Mouse (Mus musculus): ENCODE results near the gene Riox1. TPM values are rescaled to one million over a fixed set of nuclear protein-coding genes. Genes with fewer than 3 reads are reported as not detected.
A peak's percentile ranks its signal among the peaks of the same experiment; 100 is the strongest.

Gene Riox1
- polyA plus RNA-seq, 1 experiment from 2014 or later = 15.5 TPM

DNA sequence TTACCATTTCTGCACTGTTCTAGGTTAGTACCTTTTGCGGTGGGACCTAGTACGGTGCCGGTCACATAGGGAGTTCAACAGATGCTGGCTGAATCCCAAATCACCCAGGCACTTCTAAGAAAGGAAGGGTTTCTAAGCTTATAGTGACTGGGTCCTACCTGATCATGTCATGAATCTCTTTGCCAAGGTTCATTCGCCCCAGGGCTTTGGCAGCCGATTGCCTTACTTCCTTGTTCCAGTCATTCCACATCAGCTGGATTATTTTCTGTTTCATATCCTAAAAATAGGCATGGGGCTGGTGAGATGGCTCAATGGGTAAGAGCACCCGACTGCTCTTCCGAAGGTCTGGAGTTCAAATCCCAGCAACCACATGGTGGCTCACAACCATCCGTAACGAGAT is 7.9 kb downstream of the Riox1 start:
- Histone ChIP-seq H3K9me3 (replicated peaks) (no peaks in the 10 kb centered on the region), H3K27me3 (ENCODE audit: low read depth, poor library complexity, severe bottlenecking) (no peaks in the 10 kb centered on the region), H3K4me3 (no peak overlapping the region), H3K36me3 (peaks cover 41% of the 10 kb centered on the region), H3K27ac (replicated peaks) (no peak overlapping the region), H3K4me1 (peaks cover 5% of the 10 kb centered on the region)
- 95% methylated on average over 9 of the region's 9 CpGs for WGBS
- DNase-seq (ENCODE audit: low spot score) = no peak

- H3K27me3 ChIP-seq (ENCODE audit: low read depth, poor library complexity, severe bottlenecking) = no peaks in the 10 kb centered on the region
- H3K27ac ChIP-seq (replicated peaks) = no peak overlapping the region
- 86% methylated on average over 7 of the region's 7 CpGs for WGBS
- no peaks in the 10 kb centered on the region for H3K36me3 ChIP-seq
- no peak for DNase-seq (ENCODE audit: low spot score)
- H3K4me1 ChIP-seq = no peaks in the 10 kb centered on the region
- H3K9me3 ChIP-seq (replicated peaks) = no peaks in the 10 kb centered on the region
- H3K4me3 ChIP-seq = no peak overlapping the region
These were observed 14.8 kb downstream of the Riox1 start for GRCm38 (mm10) chr12:83965235-83965634.

GRCm38 (mm10) chr12:83972117-83972516 is 21.7 kb downstream of the Riox1 start:
- no peak for DNase-seq (ENCODE audit: low spot score)
- Histone ChIP-seq H3K9me3 (replicated peaks) (peaks cover 9% of the 10 kb centered on the region; the same call in 1 of the 2 replicates), H3K27me3 (ENCODE audit: low read depth, poor library complexity, severe bottlenecking) (no peaks in the 10 kb centered on the region), H3K4me1 (no peaks in the 10 kb centered on the region), H3K4me3 (no peak overlapping the region), H3K36me3 (no peaks in the 10 kb centered on the region), H3K27ac (replicated peaks) (no peak overlapping the region)
- WGBS = 77% methylated on average over 2 of the region's 2 CpGs

DNA sequence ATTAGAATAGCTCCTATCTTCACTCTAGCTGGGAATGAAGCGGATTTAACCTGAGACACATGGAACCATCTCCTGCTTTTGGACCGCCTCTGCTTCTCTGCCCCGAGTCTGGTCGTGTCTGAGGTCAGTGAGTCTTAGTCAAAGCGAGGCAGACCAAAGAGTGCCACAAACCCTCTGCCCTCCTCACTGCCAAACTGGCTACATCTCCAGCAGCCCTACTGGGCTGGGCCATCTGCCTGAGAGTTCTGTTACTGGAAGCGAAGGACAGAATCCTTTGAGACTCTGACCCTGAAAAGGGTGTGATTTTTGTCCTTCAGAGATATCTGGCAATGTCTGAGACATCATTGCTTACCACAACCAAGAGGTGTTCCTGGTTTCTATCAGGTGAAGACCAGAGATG is 28.5 kb downstream of the Riox1 start:
- H3K27me3 ChIP-seq (ENCODE audit: low read depth, poor library complexity, severe bottlenecking) = no peaks in the 10 kb centered on the region
- no peak overlapping the region for H3K27ac ChIP-seq (replicated peaks)
- peaks cover 9% of the 10 kb centered on the region; the same call in 1 of the 2 replicates for H3K9me3 ChIP-seq (replicated peaks)
- DNase-seq (ENCODE audit: low spot score) = no peak
- H3K36me3 ChIP-seq = no peaks in the 10 kb centered on the region
- H3K4me1 ChIP-seq = peaks cover 9% of the 10 kb centered on the region; the same call in 1 of the 2 replicates
- 91% methylated on average over 6 of the region's 6 CpGs for WGBS
- no peak overlapping the region for H3K4me3 ChIP-seq

DNA sequence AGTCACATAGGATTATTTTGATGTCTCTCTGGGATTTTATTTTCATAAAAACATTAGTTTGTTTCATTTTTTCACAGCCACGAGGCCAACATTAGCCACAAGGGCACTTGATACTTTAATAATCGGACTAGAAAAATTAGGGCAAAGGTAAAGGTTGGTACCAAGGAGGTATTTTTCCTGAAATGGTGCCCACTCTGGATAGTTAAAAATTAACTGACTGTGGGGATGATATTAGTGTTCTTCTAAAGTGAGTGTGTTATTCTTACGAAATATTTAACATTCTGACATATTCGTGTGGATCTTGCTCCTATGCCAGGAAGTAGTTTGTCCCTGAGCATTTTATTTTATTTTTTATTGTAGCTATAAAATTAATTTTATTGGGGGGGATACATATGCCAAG is 31.2 kb downstream of the Riox1 start:
- H3K27me3 ChIP-seq (ENCODE audit: low read depth, poor library complexity, severe bottlenecking) = 0 out of 2 replicates have a peak, but pooled peaks cover 2% of the 10 kb centered on the region
- H3K36me3 ChIP-seq = no peaks in the 10 kb centered on the region
- no peaks in the 10 kb centered on the region for H3K9me3 ChIP-seq (replicated peaks)
- H3K27ac ChIP-seq (replicated peaks) = no peak overlapping the region
- no peak for DNase-seq (ENCODE audit: low spot score)
- WGBS = 94% methylated on average over 4 of the region's 4 CpGs
- H3K4me3 ChIP-seq = no peak overlapping the region
- H3K4me1 ChIP-seq = peaks cover 9% of the 10 kb centered on the region; the same call in 1 of the 2 replicates

DNA sequence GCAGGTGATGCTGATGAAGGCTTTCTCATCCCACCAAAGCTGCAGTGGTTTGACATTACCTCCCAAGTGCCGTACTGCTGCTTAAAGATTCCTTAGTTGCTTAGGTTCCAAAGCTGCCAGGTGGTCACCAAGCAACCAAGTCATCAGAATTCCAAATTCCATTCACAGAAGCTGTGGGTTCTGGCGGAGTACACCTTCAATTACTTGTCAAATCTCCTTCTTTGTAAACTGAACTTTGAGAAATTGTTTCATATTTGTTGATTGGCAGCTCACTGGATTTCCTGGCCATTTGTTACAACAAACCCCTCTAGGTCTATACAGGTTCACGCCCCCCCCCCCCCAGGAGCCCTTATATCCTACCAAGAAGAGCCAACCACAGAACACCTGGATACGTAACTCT is 34.3 kb downstream of the Riox1 start, which contains the start of gene Heatr4:
Gene Heatr4, minus strand, starts transcription at position 101 of the 400 bp plus-strand sequence.
- H3K9me3 ChIP-seq (replicated peaks) = no peaks in the 10 kb centered on the region

GRCm38 (mm10) chr12:83987242-83987582 is 36.8 kb downstream of the Riox1 start:
- DNase-seq (ENCODE audit: low spot score) = no peak
- peaks cover 28% of the 10 kb centered on the region for H3K4me1 ChIP-seq
- H3K4me3 ChIP-seq = peak overlapping the region; percentile 67
- H3K36me3 ChIP-seq = peaks cover 8% of the 10 kb centered on the region; the same call in 1 of the 2 replicates
- 0 out of 2 replicates have a peak, but pooled peaks cover 5% of the 10 kb centered on the region for H3K27me3 ChIP-seq (ENCODE audit: low read depth, poor library complexity, severe bottlenecking)
- 43% methylated on average over 8 of the region's 8 CpGs for WGBS
- H3K9me3 ChIP-seq (replicated peaks) = no peaks in the 10 kb centered on the region
- H3K27ac ChIP-seq (replicated peaks) = peak overlapping the region; percentile 92

More for the DNA sequence above, 34.3 kb downstream of the Riox1 start, which contains the start of gene Heatr4:
- H3K36me3 ChIP-seq = 0 out of 2 replicates have a peak, but pooled peaks cover 3% of the 10 kb centered on the region
- 68% methylated on average over 4 of the region's 4 CpGs for WGBS
- no peak for DNase-seq (ENCODE audit: low spot score)
- no peak within 1 kb of the TSS for H3K27ac ChIP-seq (replicated peaks)
- H3K4me3 ChIP-seq = no peak within 1 kb of the TSS
- peaks cover 29% of the 10 kb centered on the region for H3K4me1 ChIP-seq
- 0 out of 2 replicates have a peak, but pooled peaks cover 5% of the 10 kb centered on the region for H3K27me3 ChIP-seq (ENCODE audit: low read depth, poor library complexity, severe bottlenecking)

DNA sequence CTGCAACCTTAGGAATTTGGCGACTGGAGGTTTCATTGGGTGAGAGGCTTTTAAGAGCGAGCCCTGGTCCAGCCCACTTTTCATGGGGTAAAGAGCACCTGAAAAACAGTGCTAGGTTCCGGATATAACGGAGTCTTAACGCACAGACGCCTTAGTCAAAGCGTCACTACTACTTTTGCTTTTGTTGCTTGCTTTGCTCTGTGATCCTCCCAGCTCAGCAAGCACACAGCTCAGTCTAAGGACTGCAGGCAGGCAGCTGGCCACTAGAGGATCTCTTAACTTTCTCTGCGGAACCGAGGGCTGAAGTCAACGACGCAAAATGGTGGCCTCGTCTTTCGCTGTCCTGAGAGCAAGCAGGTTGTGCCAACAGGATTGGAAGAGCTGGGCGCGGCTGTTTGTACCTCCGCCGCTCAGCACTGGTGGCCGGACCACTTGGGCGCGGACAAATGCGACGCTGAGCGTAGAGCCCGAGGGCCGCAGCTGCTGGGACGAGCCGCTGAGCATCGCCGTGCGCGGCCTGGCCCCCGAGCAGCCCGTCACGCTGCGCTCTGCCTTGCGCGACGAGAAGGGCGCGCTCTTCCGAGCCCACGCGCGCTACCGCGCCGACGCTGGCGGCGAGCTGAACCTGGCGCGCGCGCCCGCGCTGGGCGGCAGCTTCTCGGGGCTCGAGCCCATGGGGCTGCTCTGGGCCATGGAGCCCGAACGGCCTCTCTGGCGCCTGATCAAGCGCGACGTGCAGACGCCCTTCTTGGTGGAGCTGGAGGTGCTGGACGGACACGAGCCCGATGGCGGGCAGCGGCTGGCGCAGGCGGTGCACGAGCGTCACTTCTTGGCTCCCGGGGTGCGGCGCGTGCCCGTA is 37.4 kb downstream of the Riox1 start, which contains the start of gene Acot2:
Gene Acot2, plus strand, starts transcription at position 279 of the 859 bp plus-strand sequence.
- peak within 1 kb of the TSS; percentile 67 for H3K4me3 ChIP-seq

GRCm38 (mm10) chr12:83988483-83988882 is 38.1 kb downstream of the Riox1 start:
- Histone ChIP-seq H3K4me1 (peaks cover 21% of the 10 kb centered on the region), H3K27me3 (ENCODE audit: low read depth, poor library complexity, severe bottlenecking) (0 out of 2 replicates have a peak, but pooled peaks cover 5% of the 10 kb centered on the region), H3K36me3 (peaks cover 18% of the 10 kb centered on the region), H3K27ac (replicated peaks) (peak overlapping the region; percentile 92), H3K9me3 (replicated peaks) (no peaks in the 10 kb centered on the region), H3K4me3 (peak overlapping the region; percentile 67)
- no peak for DNase-seq (ENCODE audit: low spot score)
- 75% methylated on average over 4 of the region's 4 CpGs for WGBS

More for the DNA sequence above, 37.4 kb downstream of the Riox1 start, which contains the start of gene Acot2:
- Histone ChIP-seq H3K36me3 (peaks cover 11% of the 10 kb centered on the region), H3K27me3 (ENCODE audit: low read depth, poor library complexity, severe bottlenecking) (0 out of 2 replicates have a peak, but pooled peaks cover 5% of the 10 kb centered on the region), H3K27ac (replicated peaks) (peak within 1 kb of the TSS; percentile 92), H3K9me3 (replicated peaks) (no peaks in the 10 kb centered on the region), H3K4me1 (peaks cover 22% of the 10 kb centered on the region)
- peak; percentile 85 for DNase-seq (ENCODE audit: low spot score)
- 1% methylated on average over 80 of the region's 80 CpGs for WGBS

GRCm38 (mm10) chr12:83989378-83989777 is 39.0 kb downstream of the Riox1 start:
- Histone ChIP-seq H3K9me3 (replicated peaks) (no peaks in the 10 kb centered on the region), H3K36me3 (peaks cover 27% of the 10 kb centered on the region), H3K4me3 (no peak overlapping the region), H3K27me3 (ENCODE audit: low read depth, poor library complexity, severe bottlenecking) (0 out of 2 replicates have a peak, but pooled peaks cover 5% of the 10 kb centered on the region), H3K27ac (replicated peaks) (no peak overlapping the region), H3K4me1 (peaks cover 21% of the 10 kb centered on the region)
- 95% methylated on average over 4 of the region's 4 CpGs for WGBS
- no peak for DNase-seq (ENCODE audit: low spot score)

DNA sequence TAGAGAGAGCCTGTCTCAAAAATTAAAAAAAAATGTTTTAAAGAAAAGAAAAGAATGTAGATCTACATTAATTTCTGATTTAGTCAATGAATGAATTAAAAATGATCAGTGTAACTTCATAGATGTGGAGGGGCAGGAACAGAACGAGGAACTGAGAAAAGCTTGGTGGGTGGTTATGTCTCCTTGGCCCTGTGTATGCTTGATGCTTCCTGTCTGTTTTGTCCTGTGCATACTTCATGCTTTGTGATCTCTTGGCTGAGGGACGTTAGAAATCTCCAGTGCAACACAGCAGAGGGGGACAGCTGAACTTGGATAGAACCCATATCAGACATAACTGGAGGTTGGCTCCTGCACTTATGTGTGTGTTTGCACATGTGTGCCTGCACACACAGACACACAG is 46.8 kb downstream of the Riox1 start:
- no peak overlapping the region for H3K27ac ChIP-seq (replicated peaks)
- peaks cover 24% of the 10 kb centered on the region for H3K36me3 ChIP-seq
- DNase-seq (ENCODE audit: low spot score) = no peak
- H3K9me3 ChIP-seq (replicated peaks) = peaks cover 5% of the 10 kb centered on the region
- 83% methylated on average over 2 of the region's 2 CpGs for WGBS
- no peaks in the 10 kb centered on the region for H3K27me3 ChIP-seq (ENCODE audit: low read depth, poor library complexity, severe bottlenecking)
- H3K4me1 ChIP-seq = no peaks in the 10 kb centered on the region
- no peak overlapping the region for H3K4me3 ChIP-seq

DNA sequence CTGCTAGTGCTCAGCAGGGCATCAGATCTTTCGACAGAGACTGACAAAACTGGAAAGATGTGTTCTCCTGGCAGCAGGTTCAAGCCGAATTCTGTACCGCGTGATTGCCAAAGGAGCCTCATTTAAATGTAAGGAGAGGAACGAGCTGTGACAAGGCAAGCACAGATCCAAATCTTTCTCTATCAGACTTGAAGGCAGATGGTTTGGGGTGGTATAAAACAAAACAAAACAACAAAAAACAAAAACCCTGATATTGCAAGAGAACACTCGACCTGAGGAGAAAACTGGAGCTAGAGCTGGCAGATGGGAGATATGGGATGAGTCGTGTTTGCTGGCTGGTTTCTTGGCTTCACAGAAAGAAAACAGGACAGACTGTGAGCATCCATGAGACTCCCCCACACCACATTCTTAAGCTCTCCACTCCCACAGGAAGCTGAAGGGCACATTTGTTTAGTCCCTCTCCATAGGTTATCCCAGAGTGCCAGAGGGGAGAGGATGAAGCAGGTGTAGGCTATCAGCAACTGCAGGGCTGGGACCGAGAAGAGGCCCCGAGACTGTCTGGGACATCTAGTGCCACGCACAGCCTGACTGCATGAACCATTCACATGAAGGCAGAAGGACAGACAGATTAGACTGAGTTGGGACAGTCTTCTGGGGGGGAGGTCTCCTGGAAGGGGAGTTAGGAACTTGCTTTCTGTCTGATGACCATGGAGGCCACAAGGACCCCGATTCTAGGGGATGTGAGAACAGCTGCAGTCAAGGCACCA is 48.1 kb downstream of the Riox1 start:
- 75% methylated on average over 11 of the region's 11 CpGs for WGBS
- DNase-seq (ENCODE audit: low spot score) = no peak
- Histone ChIP-seq H3K9me3 (replicated peaks) (peaks cover 8% of the 10 kb centered on the region), H3K27me3 (ENCODE audit: low read depth, poor library complexity, severe bottlenecking) (no peaks in the 10 kb centered on the region), H3K4me3 (no peak overlapping the region), H3K36me3 (peaks cover 14% of the 10 kb centered on the region), H3K27ac (replicated peaks) (no peak overlapping the region), H3K4me1 (no peaks in the 10 kb centered on the region)
